ENCODE assay signal across 15 mouse cellular contexts in the genomic region with DNA sequence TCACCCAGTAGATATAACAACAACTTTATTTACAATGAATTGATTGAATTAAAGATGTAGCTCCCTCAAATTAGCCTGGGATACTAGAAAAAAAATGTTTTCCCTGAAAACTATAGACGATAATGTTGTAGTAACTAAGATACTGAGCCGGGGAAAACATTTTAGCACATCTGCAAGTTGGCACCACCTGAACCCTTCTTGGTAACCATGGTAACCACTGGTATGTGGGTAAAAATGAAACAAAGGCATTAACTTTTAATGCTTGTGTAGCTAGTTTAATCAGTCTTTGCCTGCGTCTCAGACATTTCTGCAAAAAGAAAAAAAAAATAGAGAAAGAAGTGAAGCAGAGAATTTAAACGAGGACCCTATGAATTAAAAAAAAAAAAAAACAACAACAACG. TPM values are rescaled to one million over a fixed set of nuclear protein-coding genes. Genes with fewer than 3 reads are reported as not detected.
DNase-seq lines count a peak whose midpoint lies in the region; ATAC-seq and TF ChIP-seq lines count a peak whose summit lies in the region.
"Had no signal": no experiment of that assay in that cellular context is flagged by ENCODE, and none has a peak within 500 bp of the region (broad histone marks: within the 10 kb centered on the region; RNA-seq: fewer than 3 reads in every experiment).

No protein-coding gene starts in this region.

- no peak for TF ChIP-seq POLR2A in cerebellum, adult 2 months (IDR thresholded peaks at IDR 0.05; ENCODE audit: borderline replicate concordance, insufficient read depth, low read length)

- intact Hi-C loops in heart, postnatal 10 days (cut with DNase I) = loop anchor here (5.0 kb wide), 1 partner anchor 44 kb away; a partner anchor contains a TSS

- ATAC-seq in heart, embryonic 16.5 days (replicated peaks; ENCODE audit: extremely low read depth, insufficient read depth, low FRiP score) = no peak
- ATAC-seq in midbrain, embryonic 15.5 days (replicated peaks) = peak; percentile 62
- no peak for ATAC-seq in forebrain, embryonic 14.5 days
- no peak for ATAC-seq in midbrain, postnatal 0 days (ENCODE audit: low FRiP score)
- ATAC-seq: intestine, postnatal 0 days; liver, postnatal 0 days had no signal

- H3K27ac ChIP-seq in heart, embryonic 16.5 days (ENCODE audit: low read length) = no peak overlapping the region
- peak overlapping the region; percentile 27; the same call in 1 of the 2 replicates for H3K27ac ChIP-seq in midbrain, embryonic 15.5 days
- no peak overlapping the region for H3K27ac ChIP-seq in midbrain, embryonic 10.5 days (replicated peaks)
- H3K27ac ChIP-seq in forebrain, embryonic 14.5 days (ENCODE audit: low read depth, low read length) = no peak overlapping the region
- no peak overlapping the region for H3K27ac ChIP-seq in midbrain, postnatal 0 days (ENCODE audit: low read depth, low read length)
- H3K27ac ChIP-seq in cerebellum, adult 2 months (ENCODE audit: insufficient read depth, low read length) = no peak overlapping the region

- H3K27me3 ChIP-seq in heart, embryonic 16.5 days (ENCODE audit: control insufficient read depth, insufficient read depth, low read length) = no peaks in the 10 kb centered on the region
- H3K27me3 ChIP-seq in midbrain, embryonic 15.5 days (replicated peaks) = no peaks in the 10 kb centered on the region
- H3K27me3 ChIP-seq in midbrain, embryonic 10.5 days (ENCODE audit: low read depth, poor library complexity, severe bottlenecking) = no peaks in the 10 kb centered on the region
- H3K27me3 ChIP-seq in forebrain, embryonic 14.5 days (replicated peaks; ENCODE audit: control insufficient read depth, insufficient read depth, low read length) = no peaks in the 10 kb centered on the region
- H3K27me3 ChIP-seq in midbrain, postnatal 0 days (ENCODE audit: insufficient read depth, low read length) = no peaks in the 10 kb centered on the region
- H3K27me3 ChIP-seq in cerebellum, adult 2 months (ENCODE audit: control insufficient read depth, insufficient read depth, low read length) = no peaks in the 10 kb centered on the region

- TF ChIP-seq CTCF in midbrain, postnatal 0 days (IDR thresholded peaks at IDR 0.05) = no peak
- no peak for TF ChIP-seq CTCF in cerebellum, adult 2 months (IDR thresholded peaks at IDR 0.05; ENCODE audit: borderline replicate concordance, insufficient read depth, low read depth, low read length)

- no peaks in the 10 kb centered on the region for H3K36me3 ChIP-seq in heart, embryonic 16.5 days (ENCODE audit: control insufficient read depth, insufficient read depth)
- no peaks in the 10 kb centered on the region for H3K36me3 ChIP-seq in midbrain, embryonic 15.5 days (replicated peaks)
- H3K36me3 ChIP-seq in midbrain, embryonic 10.5 days = no peaks in the 10 kb centered on the region
- H3K36me3 ChIP-seq in forebrain, embryonic 14.5 days (ENCODE audit: control insufficient read depth, insufficient read depth, low read length) = no peaks in the 10 kb centered on the region
- H3K36me3 ChIP-seq in midbrain, postnatal 0 days (ENCODE audit: insufficient read depth, low read length) = no peaks in the 10 kb centered on the region

- H3K4me2 ChIP-seq in heart, embryonic 16.5 days (ENCODE audit: low read depth, low read length) = peak overlapping the region; percentile 31
- no peak overlapping the region for H3K4me2 ChIP-seq in midbrain, embryonic 15.5 days
- no peak overlapping the region for H3K4me2 ChIP-seq in forebrain, embryonic 14.5 days (ENCODE audit: low read length)
- H3K4me2 ChIP-seq in midbrain, postnatal 0 days (ENCODE audit: low read depth, low read length, poor library complexity, severe bottlenecking) = peak overlapping the region; percentile 22

- H3K4me1 ChIP-seq in heart, embryonic 16.5 days (ENCODE audit: control insufficient read depth, insufficient read depth, low read length) = no peaks in the 10 kb centered on the region
- H3K4me1 ChIP-seq in midbrain, embryonic 15.5 days = peaks cover 7% of the 10 kb centered on the region
- H3K4me1 ChIP-seq in midbrain, embryonic 10.5 days = peaks cover 22% of the 10 kb centered on the region
- H3K4me1 ChIP-seq in forebrain, embryonic 14.5 days (ENCODE audit: control insufficient read depth, insufficient read depth, low read length) = peaks cover 6% of the 10 kb centered on the region; the same call in 1 of the 2 replicates
- peaks cover 6% of the 10 kb centered on the region; the same call in 1 of the 2 replicates for H3K4me1 ChIP-seq in midbrain, postnatal 0 days (ENCODE audit: insufficient read depth, low read length)
- no peaks in the 10 kb centered on the region for H3K4me1 ChIP-seq in cerebellum, adult 2 months (ENCODE audit: control insufficient read depth, insufficient read depth, low read length)

- no peak overlapping the region for H3K9ac ChIP-seq in heart, embryonic 16.5 days (ENCODE audit: low read length)
- H3K9ac ChIP-seq in midbrain, embryonic 15.5 days = no peak overlapping the region
- no peak overlapping the region for H3K9ac ChIP-seq in forebrain, embryonic 14.5 days (ENCODE audit: low read length)
- no peak overlapping the region for H3K9ac ChIP-seq in midbrain, postnatal 0 days (replicated peaks; ENCODE audit: low read length, poor library complexity, severe bottlenecking)
- H3K9ac ChIP-seq: liver, postnatal 0 days had no signal

- H3K4me3 ChIP-seq in heart, embryonic 16.5 days (ENCODE audit: low read length) = no peak overlapping the region
- H3K4me3 ChIP-seq in midbrain, embryonic 15.5 days = no peak overlapping the region
- H3K4me3 ChIP-seq in midbrain, embryonic 10.5 days = no peak overlapping the region
- H3K4me3 ChIP-seq in forebrain, embryonic 14.5 days (ENCODE audit: low read depth, low read length) = no peak overlapping the region
- no peak overlapping the region for H3K4me3 ChIP-seq in midbrain, postnatal 0 days (ENCODE audit: low read depth, low read length)
- H3K4me3 ChIP-seq in cerebellum, adult 2 months (replicated peaks; ENCODE audit: insufficient read depth, low read depth, low read length) = no peak overlapping the region

- 51% methylated on average over 5 of the region's 5 CpGs for WGBS in heart, embryonic 16.5 days
- 20% methylated on average over 5 of the region's 5 CpGs for WGBS in midbrain, embryonic 15.5 days
- WGBS in midbrain, embryonic 10.5 days = 57% methylated on average over 5 of the region's 5 CpGs
- WGBS in forebrain, embryonic 14.5 days = 18% methylated on average over 5 of the region's 5 CpGs
- WGBS in midbrain, postnatal 0 days = 26% methylated on average over 5 of the region's 5 CpGs
- WGBS in cerebellum, adult 2 months = 43% methylated on average over 5 of the region's 5 CpGs

- H3K9me3 ChIP-seq in heart, embryonic 16.5 days (replicated peaks; ENCODE audit: control insufficient read depth, low read length) = no peaks in the 10 kb centered on the region
- H3K9me3 ChIP-seq in midbrain, embryonic 15.5 days = no peaks in the 10 kb centered on the region
- no peaks in the 10 kb centered on the region for H3K9me3 ChIP-seq in midbrain, embryonic 10.5 days (replicated peaks)
- no peaks in the 10 kb centered on the region for H3K9me3 ChIP-seq in forebrain, embryonic 14.5 days (replicated peaks; ENCODE audit: control insufficient read depth, low read length)
- no peaks in the 10 kb centered on the region for H3K9me3 ChIP-seq in midbrain, postnatal 0 days (ENCODE audit: low read length)

- no peak for DNase-seq in heart, postnatal 10 days
- no peak for DNase-seq in midbrain, embryonic 10.5 days (ENCODE audit: low spot score)
- peak; percentile 50 for DNase-seq in forebrain, embryonic 14.5 days (ENCODE audit: low spot score)
- DNase-seq in midbrain, postnatal 0 days (ENCODE audit: low spot score) = peak; percentile 41
- DNase-seq in frontal cortex, postnatal 10 days (ENCODE audit: low spot score in 2 of 2) = no peak
- DNase-seq in cerebellum, adult 2 months = no peak
- DNase-seq: adrenal gland, adult 8-10 months; cerebellum, postnatal 36 days; liver, postnatal 0 days; right cerebral cortex, postnatal 4 days had no signal

RNA-seq across cellular contexts. Expression of a gene that starts 33.5 kb away (rescaled TPM):
- polyA plus RNA-seq in heart, embryonic 16.5 days (2015; fragmentation: Nextera tagmentation; extraction: Ambion mirVana) = 231 and 263 TPM in 2 replicates
- 10 to 100 TPM; 25.1 to 26.0 TPM for total RNA-seq in heart, postnatal 10 days (2021)
- 36.9 and 42.6 TPM in 2 replicates for polyA plus RNA-seq in midbrain, embryonic 15.5 days (2015; fragmentation: Nextera tagmentation; extraction: Ambion mirVana)
- 362 and 427 TPM in 2 replicates for polyA plus RNA-seq in midbrain, embryonic 10.5 days (2016; fragmentation: Nextera tagmentation; extraction: Ambion mirVana)
- polyA plus RNA-seq in forebrain, embryonic 14.5 days (2014; fragmentation: Nextera tagmentation; extraction: Ambion mirVana) = 147 and 215 TPM in 2 replicates
- 16.3 and 23.0 TPM in 2 replicates for total RNA-seq in midbrain, postnatal 0 days (2014; rRNA removed)
- 19.0 and 20.0 TPM in 2 replicates for polyA plus RNA-seq in midbrain, postnatal 0 days (2015; fragmentation: Nextera tagmentation; extraction: Ambion mirVana)
- 4.2 and 5.5 TPM in 2 replicates for polyA plus RNA-seq in cerebellum, adult 2 months (2012; rRNA removed)

RNA-seq across cellular contexts. Expression of a gene that starts 40.0 kb away (rescaled TPM):
- 29.3 and 30.2 TPM in 2 replicates for polyA plus RNA-seq in heart, embryonic 16.5 days (2015; fragmentation: Nextera tagmentation; extraction: Ambion mirVana)
- total RNA-seq in heart, postnatal 10 days (2021) = 10 to 100 TPM; 20.0 to 22.0 TPM
- polyA plus RNA-seq in midbrain, embryonic 15.5 days (2015; fragmentation: Nextera tagmentation; extraction: Ambion mirVana) = 32.0 and 33.0 TPM in 2 replicates
- 32.0 and 35.8 TPM in 2 replicates for polyA plus RNA-seq in midbrain, embryonic 10.5 days (2016; fragmentation: Nextera tagmentation; extraction: Ambion mirVana)
- polyA plus RNA-seq in forebrain, embryonic 14.5 days (2014; fragmentation: Nextera tagmentation; extraction: Ambion mirVana) = 28.5 and 29.5 TPM in 2 replicates
- 15.2 and 15.7 TPM in 2 replicates for total RNA-seq in midbrain, postnatal 0 days (2014; rRNA removed)
- 16.7 and 19.4 TPM in 2 replicates for polyA plus RNA-seq in midbrain, postnatal 0 days (2015; fragmentation: Nextera tagmentation; extraction: Ambion mirVana)
- 27.6 and 29.8 TPM in 2 replicates for polyA plus RNA-seq in cerebellum, adult 2 months (2012; rRNA removed)

RNA-seq across cellular contexts. Expression of a gene that starts 42.3 kb away (rescaled TPM):
- 0.21 and 0.22 TPM in 2 replicates for polyA plus RNA-seq in heart, embryonic 16.5 days (2015; fragmentation: Nextera tagmentation; extraction: Ambion mirVana)
- total RNA-seq in heart, postnatal 10 days (2021) = 1 to 10 TPM; 3.7 to 3.8 TPM
- 7.4 and 8.1 TPM in 2 replicates for polyA plus RNA-seq in midbrain, embryonic 15.5 days (2015; fragmentation: Nextera tagmentation; extraction: Ambion mirVana)
- 2.8 and 3.6 TPM in 2 replicates for polyA plus RNA-seq in midbrain, embryonic 10.5 days (2016; fragmentation: Nextera tagmentation; extraction: Ambion mirVana)
- polyA plus RNA-seq in forebrain, embryonic 14.5 days (2014; fragmentation: Nextera tagmentation; extraction: Ambion mirVana) = 4.3 and 5.4 TPM in 2 replicates
- total RNA-seq in midbrain, postnatal 0 days (2014; rRNA removed) = 110 and 119 TPM in 2 replicates
- 9.1 and 10.4 TPM in 2 replicates for polyA plus RNA-seq in midbrain, postnatal 0 days (2015; fragmentation: Nextera tagmentation; extraction: Ambion mirVana)
- polyA plus RNA-seq in cerebellum, adult 2 months (2012; rRNA removed) = 20.8 and 22.7 TPM in 2 replicates
- total RNA-seq: granulocyte monocyte progenitor cell, adult 5-6 weeks; monocyte, adult 5-6 weeks had no signal

Comparison
In these comparisons a context has a peak if more than half of its experiments do, and no peak if none do; other contexts are left out.
1. H3K4me2 ChIP-seq: peak in heart, embryonic 16.5 days (single experiment) and midbrain, postnatal 0 days (single experiment); none in midbrain, embryonic 15.5 days (single experiment) and forebrain, embryonic 14.5 days (single experiment).
2. DNase-seq: peak in forebrain, embryonic 14.5 days (single experiment) and midbrain, postnatal 0 days (single experiment); none in heart, postnatal 10 days (0 of 2), midbrain, embryonic 10.5 days (single experiment), frontal cortex, postnatal 10 days (0 of 2) and cerebellum, adult 2 months (0 of 2).